Mouse (Mus musculus) CH12.LX (cell line): ENCODE results near the gene Kctd17.

Source experiments
- CHD2 ChIP-seq: IDR thresholded peaks from 2 replicates; pipeline ENCODE4 v1.6.1; 2011; ENCODE audit warnings: low read length, improper control_type of control experiment
- CTCF ChIP-seq, 2 experiments: IDR thresholded peaks in 1 of 2; conservative IDR thresholded peaks in 1 of 2; 2 replicates each; pipeline ENCODE4 v1.5.1; 2011 to 2012; ENCODE audit warnings: low read depth in 2 of 2, low read length in 2 of 2, improper control_type of control experiment in 1 of 2, inconsistent platforms in 1 of 2, mild to moderate bottlenecking in 1 of 2, moderate library complexity in 1 of 2
- E2F4 ChIP-seq: IDR thresholded peaks from 2 replicates; pipeline ENCODE4 v1.6.1; 2011; ENCODE audit warnings: low read depth, low read length, improper control_type of control experiment; ENCODE audit not compliant: insufficient replicate concordance
- JUN ChIP-seq: IDR thresholded peaks from 2 replicates; pipeline ENCODE4 v1.6.1; 2011; ENCODE audit warnings: low read depth, mild to moderate bottlenecking, low read length, improper control_type of control experiment, moderate library complexity; ENCODE audit not compliant: insufficient read depth
- POLR2A ChIP-seq: IDR thresholded peaks from 2 replicates; pipeline ENCODE4 v1.6.1; 2011; ENCODE audit warnings: low read depth, mild to moderate bottlenecking, improper control_type of control experiment, low read length
- USF1 ChIP-seq: IDR thresholded peaks from 2 replicates; pipeline ENCODE4 v1.6.1; 2014; ENCODE audit warnings: low read depth, mild to moderate bottlenecking, inconsistent platforms, low read length, improper control_type of control experiment
- ZNF384 ChIP-seq: IDR thresholded peaks from 2 replicates; pipeline ENCODE4 v1.6.1; 2012; ENCODE audit warnings: low read depth, low read length, improper control_type of control experiment, inconsistent platforms

GRCm38 (mm10) chr15:78402423-78402822 lies 25.9 kb upstream of the Kctd17 start:
- TF ChIP-seq CHD2: no peak
- no peak for TF ChIP-seq CTCF (conservative IDR thresholded peaks at IDR 0.05 in 1 of 2, IDR thresholded peaks at IDR 0.05 in 1 of 2; ENCODE audit: low read depth in 2 of 2, low read length in 2 of 2)
- no peak for TF ChIP-seq JUN
- TF ChIP-seq USF1: no peak
- no peak for TF ChIP-seq E2F4
- TF ChIP-seq ZNF384: no peak
- TF ChIP-seq POLR2A: no peak
